Mouse (Mus musculus): Measurements from ENCODE around the gene Dnah14.

Gene Dnah14

DNA sequence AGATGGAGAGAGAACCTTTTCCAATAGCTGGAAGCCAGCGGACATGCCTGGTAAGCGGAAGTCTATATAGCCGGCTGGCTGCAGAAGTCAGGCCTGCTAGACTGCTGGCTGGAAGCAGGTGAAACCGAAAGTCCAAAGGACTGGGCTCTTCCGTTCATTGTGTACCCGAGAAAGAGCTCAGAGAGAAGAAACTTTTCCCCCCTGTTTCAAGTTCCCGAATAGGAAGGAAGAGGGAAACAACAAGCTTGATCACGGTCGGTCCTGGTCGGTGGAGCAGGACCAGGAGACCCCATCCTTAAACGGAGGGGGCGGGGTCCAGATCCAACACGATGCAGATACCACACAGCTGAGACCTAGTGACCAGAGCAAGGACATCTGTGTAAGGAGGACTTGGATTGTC is 276.1 kb downstream of the Dnah14 start:
- no peak for DNase-seq (ENCODE audit: low spot score in 2 of 2)

DNA sequence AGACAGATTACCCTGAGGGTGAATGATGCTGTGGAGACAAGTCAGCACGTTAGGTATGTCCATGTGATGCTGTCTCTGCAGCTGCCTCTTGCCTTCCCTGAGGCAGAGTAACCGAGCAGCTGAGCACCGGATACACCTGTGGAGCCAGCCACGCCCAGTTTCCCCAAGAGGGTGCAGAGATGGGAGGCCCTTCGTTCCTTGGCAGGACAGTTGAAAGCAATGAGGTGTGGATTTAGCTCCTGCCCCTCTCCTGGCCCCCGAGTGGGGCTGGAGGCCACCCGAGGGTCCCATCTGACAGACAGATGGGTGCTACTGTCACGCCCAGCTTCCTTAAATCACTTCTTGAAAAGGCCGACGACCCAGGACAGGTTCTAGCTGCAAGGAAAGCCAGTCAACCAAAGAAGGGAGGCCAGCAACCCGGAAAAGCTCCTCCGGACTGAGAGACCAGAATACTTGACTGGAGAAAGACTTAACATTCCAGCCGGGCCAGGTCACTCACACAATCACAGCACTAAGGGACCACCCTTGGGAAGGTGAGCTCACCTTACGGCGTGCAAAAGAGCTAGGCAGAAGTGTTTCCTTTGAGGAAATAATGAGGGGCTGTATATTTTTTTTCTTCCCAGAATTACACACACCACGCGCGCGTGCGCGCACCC is 276.9 kb downstream of the Dnah14 start:
- DNase-seq (ENCODE audit: low spot score in 2 of 2) = peak in 1 of 2 experiments; percentile 27

DNA sequence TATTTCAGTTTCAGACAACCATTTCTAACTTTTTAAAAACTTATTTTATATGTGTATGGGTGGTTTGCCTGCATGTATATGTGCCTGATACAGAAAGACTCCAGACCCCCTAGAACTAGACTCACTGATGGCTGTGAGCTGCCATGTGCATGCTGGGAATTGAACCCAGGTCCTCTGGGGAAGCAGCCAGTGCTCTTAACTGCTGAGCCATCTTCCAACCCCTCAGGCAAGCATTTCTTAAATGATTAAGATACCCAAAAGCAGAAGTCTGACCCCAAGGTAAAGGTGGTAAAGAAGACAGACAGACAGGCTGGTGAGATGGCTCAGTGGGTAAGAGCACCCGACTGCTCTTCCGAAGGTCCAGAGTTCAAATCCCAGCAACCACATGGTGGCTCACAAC is 278.5 kb downstream of the Dnah14 start:
- DNase-seq (ENCODE audit: low spot score in 2 of 2) = no peak

DNA sequence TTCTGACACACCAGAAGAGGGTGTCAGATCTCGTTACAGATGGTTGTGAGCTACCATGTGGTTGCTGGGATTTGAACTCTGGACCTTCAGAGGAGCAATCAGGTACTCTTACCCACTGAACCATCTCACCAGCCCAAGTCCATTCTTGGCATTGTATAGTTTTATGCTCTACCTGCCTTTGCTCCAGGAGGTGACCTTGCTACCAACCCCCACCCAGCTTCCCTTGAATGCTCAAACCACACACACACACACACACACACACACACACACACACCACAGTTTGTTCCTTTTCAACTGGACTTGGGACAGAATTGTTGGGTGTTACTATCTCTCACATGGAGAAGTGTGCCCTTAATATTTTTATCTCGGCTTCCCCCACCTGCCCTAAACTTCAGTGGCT is 280.0 kb downstream of the Dnah14 start:
- DNase-seq (ENCODE audit: low spot score in 2 of 2) = no peak

DNA sequence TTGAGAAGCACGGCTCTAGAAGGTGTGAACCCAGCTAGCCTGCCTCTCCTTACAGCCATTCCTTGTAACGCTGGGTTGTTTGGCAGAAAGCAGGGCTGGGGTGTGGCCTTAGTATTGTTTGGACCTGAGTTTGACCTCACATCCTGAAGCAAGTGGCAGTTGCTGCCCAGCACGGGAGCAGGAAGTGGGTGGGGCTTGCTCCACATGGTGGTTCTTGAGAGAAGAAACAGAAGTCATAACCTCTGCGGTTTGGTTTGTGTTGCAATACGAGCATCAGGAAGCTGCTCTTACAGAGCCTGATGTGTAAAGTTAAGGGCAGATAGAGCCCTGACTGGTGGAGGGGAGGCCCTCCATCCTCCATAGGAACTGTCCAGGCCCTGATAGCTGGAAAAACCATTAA is 284.3 kb downstream of the Dnah14 start:
- peak; percentile 51 to 83 for DNase-seq (ENCODE audit: low spot score in 2 of 2)

DNA sequence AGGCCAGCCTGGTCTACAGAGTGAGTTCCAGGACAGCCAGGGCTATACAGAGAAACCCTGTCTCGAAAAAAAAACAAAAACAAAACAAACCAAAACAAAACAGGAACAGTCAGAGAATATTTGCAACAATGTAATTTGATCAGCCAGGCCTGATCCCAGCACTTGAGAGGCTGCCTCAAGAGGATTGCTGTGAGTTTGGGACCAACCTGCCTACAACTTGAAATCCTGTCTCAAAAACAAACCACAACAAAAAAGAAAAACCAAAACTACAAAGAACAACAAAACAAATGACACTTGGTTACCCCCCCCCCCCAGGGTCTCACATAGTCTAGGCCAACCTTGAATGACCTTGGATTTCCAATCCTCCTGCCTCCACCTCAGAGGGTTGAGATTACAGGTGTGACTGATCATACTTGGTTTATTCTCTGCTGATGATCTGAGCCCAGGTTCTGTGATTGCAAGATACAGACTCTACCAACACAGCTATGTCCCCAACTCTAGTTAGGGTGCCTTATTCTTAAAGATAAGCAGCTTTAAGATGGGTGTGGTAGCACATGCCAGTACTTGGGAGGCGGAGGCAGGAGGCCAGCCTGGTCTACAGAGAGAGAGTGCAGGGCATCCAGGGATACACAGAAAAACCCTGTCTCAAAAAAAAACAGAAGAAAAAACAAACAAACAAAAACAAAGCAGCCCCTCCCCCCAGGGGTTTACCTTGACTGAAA is 285.0 kb downstream of the Dnah14 start:
- no peak for DNase-seq (ENCODE audit: low spot score in 2 of 2)

DNA sequence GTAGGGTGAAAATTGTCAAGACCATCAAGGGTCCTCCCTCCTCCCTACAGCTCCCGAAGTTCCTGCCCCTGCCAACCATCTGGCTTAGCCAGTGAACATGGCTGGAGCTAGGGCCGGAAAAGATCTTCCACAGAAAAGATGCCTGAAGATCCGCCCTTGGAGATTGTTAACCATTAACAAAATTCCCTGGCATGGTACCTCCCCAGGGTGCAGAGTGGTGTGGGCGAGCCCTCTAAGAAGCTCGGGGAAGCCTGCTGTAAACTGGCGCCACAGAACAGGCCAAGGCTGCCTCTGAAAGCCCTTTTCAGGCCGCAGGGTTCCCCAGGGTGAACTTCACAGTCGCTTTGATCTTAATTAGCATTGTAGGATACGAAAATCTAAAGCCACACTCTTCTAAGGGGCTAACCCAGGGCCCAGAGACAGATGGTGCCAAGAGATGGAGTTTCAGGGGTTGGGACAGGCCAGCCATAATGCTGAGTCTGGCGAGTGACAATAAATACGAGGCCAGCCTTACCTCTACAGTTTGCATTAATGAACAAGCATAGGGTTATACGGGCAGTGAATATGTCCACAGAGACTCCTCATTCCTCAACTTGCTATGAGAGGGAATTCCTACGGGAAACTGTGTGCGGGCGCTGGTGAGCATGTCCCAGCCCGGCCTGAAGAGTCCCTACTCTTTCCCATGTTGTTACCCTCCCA is 286.5 kb downstream of the Dnah14 start:
- no peak for DNase-seq (ENCODE audit: low spot score in 2 of 2)

DNA sequence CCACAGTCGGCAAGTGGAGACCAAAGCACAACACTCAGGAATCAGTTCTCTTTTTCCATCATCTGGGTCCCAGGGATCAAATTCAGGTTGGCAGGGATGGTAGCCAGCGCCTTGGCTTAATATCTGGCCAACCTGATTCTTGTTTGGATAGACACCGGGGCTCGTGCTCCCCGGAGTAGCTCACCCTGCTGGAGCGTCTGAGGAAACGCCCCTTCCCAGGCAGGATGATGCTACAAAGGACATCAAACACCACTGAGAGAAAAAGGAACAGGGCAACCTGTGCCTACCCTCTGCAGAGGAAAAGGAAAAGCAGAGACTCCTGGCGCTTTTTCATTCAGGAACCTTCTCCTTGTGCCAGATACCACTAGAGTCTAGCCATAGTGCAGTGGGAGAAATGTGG is 287.1 kb downstream of the Dnah14 start:
- no peak for DNase-seq (ENCODE audit: low spot score in 2 of 2)

Data from urinary bladder, adult 18-20 months (tissue).